Mouse (Mus musculus) spleen, adult 12 weeks (tissue): ENCODE data around the gene S100z.

Experiments used
- DNase-seq: peaks from one replicate; pipeline ENCODE4 v3.0.0; 2022; ENCODE audit warnings: low spot score

S100z gene

GRCm38 (mm10) chr13:95478671-95479413, at the start of gene S100z:
S100z (minus strand) TSS chr13:95478721.
- no peak for DNase-seq

- no peak for DNase-seq
These were observed 46.4 kb upstream of the S100z start, which contains the start of gene F2rl1 for GRCm38 (mm10) chr13:95524674-95525491. F2rl1 (minus strand) TSS chr13:95525227.

GRCm38 (mm10) chr13:95524424-95524673, 45.8 kb upstream of the S100z start:
- no peak for DNase-seq

GRCm38 (mm10) chr13:95523659-95524423, 45.3 kb upstream of the S100z start:
- no peak for DNase-seq

GRCm38 (mm10) chr13:95522176-95522575, 43.7 kb upstream of the S100z start:
- DNase-seq = no peak

- DNase-seq = no peak
These were observed 42.5 kb upstream of the S100z start for GRCm38 (mm10) chr13:95521029-95521428.

- DNase-seq = no peak
These were observed 36.2 kb upstream of the S100z start for GRCm38 (mm10) chr13:95514756-95515155.

- DNase-seq = no peak
These were observed 31.5 kb upstream of the S100z start for GRCm38 (mm10) chr13:95510054-95510453.

GRCm38 (mm10) chr13:95503279-95503917, 24.9 kb upstream of the S100z start:
- no peak for DNase-seq

GRCm38 (mm10) chr13:95496601-95497000, 18.1 kb upstream of the S100z start:
- DNase-seq = no peak

- DNase-seq = no peak
These were observed 16.3 kb upstream of the S100z start for GRCm38 (mm10) chr13:95494812-95495211.

- no peak for DNase-seq
These were observed 14.8 kb upstream of the S100z start for GRCm38 (mm10) chr13:95493296-95493695.

- DNase-seq = no peak
These were observed 12.8 kb upstream of the S100z start for GRCm38 (mm10) chr13:95491327-95491726.

- DNase-seq = no peak
These were observed 6.1 kb upstream of the S100z start for GRCm38 (mm10) chr13:95484664-95485063.

GRCm38 (mm10) chr13:95481428-95481827, 2.9 kb upstream of the S100z start:
- peak; percentile 1 for DNase-seq

GRCm38 (mm10) chr13:95477173-95477572, 1.3 kb downstream of the S100z start:
- DNase-seq = no peak

GRCm38 (mm10) chr13:95475124-95475523, 3.4 kb downstream of the S100z start:
- DNase-seq = no peak

GRCm38 (mm10) chr13:95474294-95474693, 4.2 kb downstream of the S100z start:
- DNase-seq = no peak

GRCm38 (mm10) chr13:95470970-95471369, 7.6 kb downstream of the S100z start:
- no peak for DNase-seq

GRCm38 (mm10) chr13:95451529-95451928, 27.0 kb downstream of the S100z start:
- DNase-seq = no peak

GRCm38 (mm10) chr13:95450636-95451210, 27.8 kb downstream of the S100z start:
- DNase-seq = no peak

GRCm38 (mm10) chr13:95449730-95450129, 28.8 kb downstream of the S100z start:
- no peak for DNase-seq
